Mouse (Mus musculus) frontal cortex, postnatal 25 days (tissue): Measurements from ENCODE around the gene Eif4e3.

Experiments
- DNase-seq, 2 experiments: peaks; one replicate each; pipeline ENCODE4 v3.0.0; 2022; ENCODE audit warnings: low spot score in 2 of 2

Gene Eif4e3

GRCm38 (mm10) chr6:99624542-99624941, 42.0 kb downstream of the Eif4e3 start:
- no peak for DNase-seq

- no peak for DNase-seq
Observed at GRCm38 (mm10) chr6:99623641-99624040, 42.9 kb downstream of the Eif4e3 start.

GRCm38 (mm10) chr6:99621167-99621566, 45.4 kb downstream of the Eif4e3 start:
- no peak for DNase-seq

- no peak for DNase-seq
Observed at GRCm38 (mm10) chr6:99620471-99620870, 46.1 kb downstream of the Eif4e3 start.

GRCm38 (mm10) chr6:99619964-99620363, 46.6 kb downstream of the Eif4e3 start:
- DNase-seq = no peak

- DNase-seq = no peak
Observed at GRCm38 (mm10) chr6:99619466-99619865, 47.1 kb downstream of the Eif4e3 start.

- no peak for DNase-seq
Observed at GRCm38 (mm10) chr6:99617867-99618266, 48.7 kb downstream of the Eif4e3 start.

- no peak for DNase-seq
Observed at GRCm38 (mm10) chr6:99617415-99617814, 49.2 kb downstream of the Eif4e3 start.

GRCm38 (mm10) chr6:99615272-99615751, 51.3 kb downstream of the Eif4e3 start:
- DNase-seq = no peak

GRCm38 (mm10) chr6:99614566-99615271, 51.9 kb downstream of the Eif4e3 start:
- no peak for DNase-seq

- no peak for DNase-seq
Observed at GRCm38 (mm10) chr6:99611866-99612265, 54.7 kb downstream of the Eif4e3 start.

GRCm38 (mm10) chr6:99610454-99611427, 55.8 kb downstream of the Eif4e3 start:
- DNase-seq = no peak

- no peak for DNase-seq
Observed at GRCm38 (mm10) chr6:99606079-99606478, 60.5 kb downstream of the Eif4e3 start.

- no peak for DNase-seq
Observed at GRCm38 (mm10) chr6:99604758-99605157, 61.8 kb downstream of the Eif4e3 start.

GRCm38 (mm10) chr6:99602434-99602833, 64.1 kb downstream of the Eif4e3 start:
- no peak for DNase-seq

- no peak for DNase-seq
Observed at GRCm38 (mm10) chr6:99600886-99601285, 65.7 kb downstream of the Eif4e3 start.

GRCm38 (mm10) chr6:99600168-99600793, 66.3 kb downstream of the Eif4e3 start:
- peak in 1 of 2 experiments; percentile 37 for DNase-seq

GRCm38 (mm10) chr6:99599651-99600050, 66.9 kb downstream of the Eif4e3 start:
- no peak for DNase-seq

- DNase-seq = no peak
Observed at GRCm38 (mm10) chr6:99599229-99599628, 67.3 kb downstream of the Eif4e3 start.

- DNase-seq = no peak
Observed at GRCm38 (mm10) chr6:99577040-99577439, 89.5 kb downstream of the Eif4e3 start.

- DNase-seq = no peak
Observed at GRCm38 (mm10) chr6:99575633-99576032, 90.9 kb downstream of the Eif4e3 start.
